Mouse (Mus musculus): ENCODE measurements around the gene Gosr1. TPM values are rescaled to one million over a fixed set of nuclear protein-coding genes. Genes with fewer than 3 reads are reported as not detected.

The Gosr1 gene
- polyA plus RNA-seq, 1 experiment from 2014 or later, result 26.0 TPM

GRCm38 (mm10) chr11:76775533-76775932, 12.2 kb upstream of the Gosr1 start:
- H3K4me2 ChIP-seq (replicated peaks), result no peak overlapping the region
- WGBS, result 83% methylated on average over 8 of the region's 8 CpGs
- H3K27ac ChIP-seq (replicated peaks), result no peak overlapping the region
- no peak overlapping the region for H3K9ac ChIP-seq (replicated peaks)
- H3K36me3 ChIP-seq, result 0 out of 2 replicates have a peak, but pooled peaks cover 4% of the 10 kb centered on the region
- no peaks in the 10 kb centered on the region for H3K9me3 ChIP-seq
- no peaks in the 10 kb centered on the region for H3K4me1 ChIP-seq
- no peak for ATAC-seq (ENCODE audit: low FRiP score, low read depth)
- H3K27me3 ChIP-seq, result no peaks in the 10 kb centered on the region
- H3K4me3 ChIP-seq, result no peak overlapping the region

- Histone ChIP-seq H3K4me3 (no peak overlapping the region), H3K4me2 (replicated peaks) (no peak overlapping the region), H3K27ac (replicated peaks) (no peak overlapping the region), H3K9ac (replicated peaks) (no peak overlapping the region), H3K4me1 (no peaks in the 10 kb centered on the region), H3K9me3 (no peaks in the 10 kb centered on the region), H3K27me3 (no peaks in the 10 kb centered on the region), H3K36me3 (no peaks in the 10 kb centered on the region)
- ATAC-seq (ENCODE audit: low FRiP score, low read depth), result no peak
- 79% methylated on average over 3 of the region's 3 CpGs for WGBS
These were observed 10.4 kb upstream of the Gosr1 start for GRCm38 (mm10) chr11:76773811-76774210.

- no peak overlapping the region for H3K27ac ChIP-seq (replicated peaks)
- ATAC-seq (ENCODE audit: low FRiP score, low read depth), result no peak
- H3K9ac ChIP-seq (replicated peaks), result no peak overlapping the region
- H3K4me2 ChIP-seq (replicated peaks), result no peak overlapping the region
- H3K36me3 ChIP-seq, result no peaks in the 10 kb centered on the region
- WGBS, result 88% methylated on average over 5 of the region's 5 CpGs
- no peaks in the 10 kb centered on the region for H3K27me3 ChIP-seq
- H3K9me3 ChIP-seq, result no peaks in the 10 kb centered on the region
- no peak overlapping the region for H3K4me3 ChIP-seq
- H3K4me1 ChIP-seq, result no peaks in the 10 kb centered on the region
These were observed 7.2 kb upstream of the Gosr1 start for GRCm38 (mm10) chr11:76770566-76770965.

- H3K9me3 ChIP-seq, result no peaks in the 10 kb centered on the region
- ATAC-seq (ENCODE audit: low FRiP score, low read depth), result peak; percentile 12; the same call in 1 of the 2 replicates
- peaks cover 21% of the 10 kb centered on the region for H3K36me3 ChIP-seq
- H3K27ac ChIP-seq (replicated peaks), result no peak overlapping the region
- H3K27me3 ChIP-seq, result no peaks in the 10 kb centered on the region
- peak overlapping the region; percentile 41 for H3K4me2 ChIP-seq (replicated peaks)
- peak overlapping the region; percentile 87 for H3K4me3 ChIP-seq
- no peak overlapping the region for H3K9ac ChIP-seq (replicated peaks)
- 14% methylated on average over 4 of the region's 4 CpGs for WGBS
- peaks cover 6% of the 10 kb centered on the region for H3K4me1 ChIP-seq
These were observed 353 bp upstream of the Gosr1 start for GRCm38 (mm10) chr11:76763741-76764122.

GRCm38 (mm10) chr11:76752276-76752675, 11.1 kb downstream of the Gosr1 start:
- no peak for ATAC-seq (ENCODE audit: low FRiP score, low read depth)
- Histone ChIP-seq H3K4me3 (no peak overlapping the region), H3K27ac (replicated peaks) (no peak overlapping the region), H3K9me3 (no peaks in the 10 kb centered on the region), H3K9ac (replicated peaks) (no peak overlapping the region), H3K36me3 (peaks cover 64% of the 10 kb centered on the region), H3K27me3 (no peaks in the 10 kb centered on the region), H3K4me1 (no peaks in the 10 kb centered on the region), H3K4me2 (replicated peaks) (no peak overlapping the region)
- 94% methylated on average over 3 of the region's 3 CpGs for WGBS

- WGBS, result 93% methylated on average over 9 of the region's 9 CpGs
- H3K36me3 ChIP-seq, result peaks cover 66% of the 10 kb centered on the region
- no peaks in the 10 kb centered on the region for H3K4me1 ChIP-seq
- no peak for ATAC-seq (ENCODE audit: low FRiP score, low read depth)
- H3K9ac ChIP-seq (replicated peaks), result no peak overlapping the region
- no peak overlapping the region for H3K4me2 ChIP-seq (replicated peaks)
- H3K4me3 ChIP-seq, result no peak overlapping the region
- H3K27me3 ChIP-seq, result no peaks in the 10 kb centered on the region
- H3K27ac ChIP-seq (replicated peaks), result no peak overlapping the region
- H3K9me3 ChIP-seq, result no peaks in the 10 kb centered on the region
These were observed 14.6 kb downstream of the Gosr1 start for GRCm38 (mm10) chr11:76748819-76749218.

- Histone ChIP-seq H3K36me3 (peaks cover 65% of the 10 kb centered on the region), H3K4me2 (replicated peaks) (no peak overlapping the region), H3K4me1 (no peaks in the 10 kb centered on the region), H3K9me3 (no peaks in the 10 kb centered on the region), H3K9ac (replicated peaks) (no peak overlapping the region), H3K27me3 (no peaks in the 10 kb centered on the region), H3K27ac (replicated peaks) (no peak overlapping the region), H3K4me3 (no peak overlapping the region)
- no peak for ATAC-seq (ENCODE audit: low FRiP score, low read depth)
- WGBS, result 100% methylated on average over 1 of the region's 1 CpGs
These were observed 17.5 kb downstream of the Gosr1 start for GRCm38 (mm10) chr11:76745921-76746320.

- Histone ChIP-seq H3K9me3 (no peaks in the 10 kb centered on the region), H3K9ac (replicated peaks) (no peak overlapping the region), H3K27ac (replicated peaks) (no peak overlapping the region), H3K27me3 (no peaks in the 10 kb centered on the region), H3K4me3 (no peak overlapping the region), H3K4me1 (no peaks in the 10 kb centered on the region), H3K36me3 (peaks cover 57% of the 10 kb centered on the region), H3K4me2 (replicated peaks) (no peak overlapping the region)
- WGBS, result 84% methylated on average over 7 of the region's 7 CpGs
- ATAC-seq (ENCODE audit: low FRiP score, low read depth), result no peak
These were observed 18.8 kb downstream of the Gosr1 start for GRCm38 (mm10) chr11:76744550-76744949.

GRCm38 (mm10) chr11:76742511-76742910, 20.9 kb downstream of the Gosr1 start:
- H3K4me2 ChIP-seq (replicated peaks), result no peak overlapping the region
- H3K4me3 ChIP-seq, result no peak overlapping the region
- H3K9me3 ChIP-seq, result no peaks in the 10 kb centered on the region
- WGBS, result 94% methylated on average over 7 of the region's 7 CpGs
- no peak overlapping the region for H3K9ac ChIP-seq (replicated peaks)
- H3K4me1 ChIP-seq, result no peaks in the 10 kb centered on the region
- H3K27me3 ChIP-seq, result no peaks in the 10 kb centered on the region
- H3K36me3 ChIP-seq, result peaks cover 42% of the 10 kb centered on the region
- no peak overlapping the region for H3K27ac ChIP-seq (replicated peaks)
- no peak for ATAC-seq (ENCODE audit: low FRiP score, low read depth)

- Histone ChIP-seq H3K4me3 (no peak overlapping the region), H3K36me3 (peaks cover 43% of the 10 kb centered on the region), H3K9me3 (no peaks in the 10 kb centered on the region), H3K4me1 (no peaks in the 10 kb centered on the region), H3K27me3 (no peaks in the 10 kb centered on the region), H3K4me2 (replicated peaks) (no peak overlapping the region), H3K27ac (replicated peaks) (no peak overlapping the region), H3K9ac (replicated peaks) (no peak overlapping the region)
- no peak for ATAC-seq (ENCODE audit: low FRiP score, low read depth)
- 63% methylated on average over 6 of the region's 6 CpGs for WGBS
These were observed 24.3 kb downstream of the Gosr1 start for GRCm38 (mm10) chr11:76739125-76739524.

GRCm38 (mm10) chr11:76735753-76736324, 27.5 kb downstream of the Gosr1 start:
- 87% methylated on average over 4 of the region's 4 CpGs for WGBS
- no peak for ATAC-seq (ENCODE audit: low FRiP score, low read depth)
- no peak overlapping the region for H3K27ac ChIP-seq (replicated peaks)
- no peak overlapping the region for H3K4me3 ChIP-seq
- no peaks in the 10 kb centered on the region for H3K4me1 ChIP-seq
- no peak overlapping the region for H3K4me2 ChIP-seq (replicated peaks)
- H3K9ac ChIP-seq (replicated peaks), result no peak overlapping the region
- no peaks in the 10 kb centered on the region for H3K9me3 ChIP-seq
- H3K27me3 ChIP-seq, result no peaks in the 10 kb centered on the region
- H3K36me3 ChIP-seq, result peaks cover 53% of the 10 kb centered on the region

- no peak overlapping the region for H3K4me3 ChIP-seq
- peaks cover 60% of the 10 kb centered on the region for H3K36me3 ChIP-seq
- no peaks in the 10 kb centered on the region for H3K4me1 ChIP-seq
- ATAC-seq (ENCODE audit: low FRiP score, low read depth), result no peak
- H3K9ac ChIP-seq (replicated peaks), result no peak overlapping the region
- H3K27ac ChIP-seq (replicated peaks), result no peak overlapping the region
- H3K4me2 ChIP-seq (replicated peaks), result no peak overlapping the region
- WGBS, result 62% methylated on average over 3 of the region's 3 CpGs
- H3K9me3 ChIP-seq, result no peaks in the 10 kb centered on the region
- H3K27me3 ChIP-seq, result no peaks in the 10 kb centered on the region
These were observed 28.8 kb downstream of the Gosr1 start for GRCm38 (mm10) chr11:76734560-76734959.

GRCm38 (mm10) chr11:76730650-76731049, 32.7 kb downstream of the Gosr1 start:
- no peak overlapping the region for H3K9ac ChIP-seq (replicated peaks)
- no peak overlapping the region for H3K4me3 ChIP-seq
- no peaks in the 10 kb centered on the region for H3K4me1 ChIP-seq
- 89% methylated on average over 3 of the region's 3 CpGs for WGBS
- no peak overlapping the region for H3K27ac ChIP-seq (replicated peaks)
- no peaks in the 10 kb centered on the region for H3K27me3 ChIP-seq
- H3K4me2 ChIP-seq (replicated peaks), result no peak overlapping the region
- no peaks in the 10 kb centered on the region for H3K9me3 ChIP-seq
- H3K36me3 ChIP-seq, result peaks cover 67% of the 10 kb centered on the region
- no peak for ATAC-seq (ENCODE audit: low FRiP score, low read depth)
